Mouse (Mus musculus) midbrain, embryonic 11.5 days (tissue): ENCODE results near the gene Plcg2. TPM values are rescaled to one million over a fixed set of nuclear protein-coding genes. Genes with fewer than 3 reads are reported as not detected.

Experiments used
- ATAC-seq: fragments of 200-750 bp; cut with Nextera tagmentation; 2 replicates; pipeline ENCODE4 v1.8.0; 2017; ENCODE audit warnings: moderate TSS enrichment, moderate library complexity; ENCODE audit not compliant: low FRiP score
- DNase-seq: peaks from one replicate; pipeline ENCODE4 v3.0.0; 2015; ENCODE audit warnings: low spot score; ENCODE audit errors: missing footprints
- H3K27ac ChIP-seq: fragments of 300-500 bp; sonication (generic); 2 replicates; pipeline ENCODE4 v1.5.1; 2014; ENCODE audit warnings: low read depth, low read length
- H3K27me3 ChIP-seq: fragments of 300-500 bp; sonication (generic); 2 replicates; pipeline ENCODE4 v1.6.1; 2014; ENCODE audit warnings: mild to moderate bottlenecking, low read length, moderate library complexity, mixed read lengths; ENCODE audit not compliant: control insufficient read depth, insufficient read depth
- H3K36me3 ChIP-seq: fragments of 300-500 bp; sonication (generic); 2 replicates; pipeline ENCODE4 v1.6.1; 2014; ENCODE audit warnings: mild to moderate bottlenecking, low read length, moderate library complexity, mixed read lengths; ENCODE audit not compliant: control insufficient read depth, insufficient read depth
- H3K4me1 ChIP-seq: fragments of 300-500 bp; sonication (generic); 2 replicates; pipeline ENCODE4 v1.6.1; 2014; ENCODE audit warnings: low read length; ENCODE audit not compliant: control insufficient read depth, insufficient read depth
- H3K4me2 ChIP-seq: fragments of 300-500 bp; sonication (generic); 2 replicates; pipeline ENCODE4 v1.6.1; 2014; ENCODE audit warnings: mild to moderate bottlenecking, moderate library complexity
- H3K4me3 ChIP-seq: fragments of 300-500 bp; sonication (generic); 2 replicates; pipeline ENCODE4 v1.5.1; 2014; ENCODE audit warnings: low read depth, low read length
- H3K9ac ChIP-seq: fragments of 300-500 bp; sonication (generic); 2 replicates; pipeline ENCODE4 v1.6.1; 2014; ENCODE audit warnings: low read length
- H3K9me3 ChIP-seq: fragments of 300-500 bp; sonication (generic); 2 replicates; pipeline ENCODE4 v1.6.1; 2016; ENCODE audit warnings: low read length; ENCODE audit not compliant: control insufficient read depth
- WGBS: fragments of 180-500 bp; shearing (Covaris S2); extraction: QIAGEN DNeasy Blood & Tissue Kit; methylation state at CpG from one replicate; pipeline ENCODE4 v1.1.7; 2014; 5-methylcytosine and 5-hydroxymethylcytosine counted together
- polyA plus RNA-seq: library from polyadenylated mRNA; unstranded; fragments of >200 nt; fragmentation: Nextera tagmentation; extraction: Ambion mirVana; gene quantifications from 2 replicates; pipeline ENCODE4 v1.2.1, GENCODE M21; 2014

The Plcg2 gene
- polyA plus RNA-seq, 1 experiment from 2014 or later: 2.2 TPM

- Histone ChIP-seq H3K27me3 (no peaks in the 10 kb centered on the region), H3K36me3 (no peaks in the 10 kb centered on the region), H3K27ac (no peak overlapping the region), H3K4me1 (no peaks in the 10 kb centered on the region), H3K9ac (no peak overlapping the region), H3K4me3 (no peak overlapping the region), H3K4me2 (no peak overlapping the region), H3K9me3 (peaks cover 3% of the 10 kb centered on the region; the same call in 1 of the 2 replicates)
- ATAC-seq (no peak), DNase-seq (peak; percentile 89)
- WGBS: 70% methylated on average over 14 of the region's 14 CpGs
Observed at GRCm38 (mm10) chr8:117626040-117626838, 128.1 kb downstream of the Plcg2 start.

GRCm38 (mm10) chr8:117627096-117627495 is 129.0 kb downstream of the Plcg2 start:
- H3K36me3 ChIP-seq: no peaks in the 10 kb centered on the region

GRCm38 (mm10) chr8:117632532-117632931 is 134.4 kb downstream of the Plcg2 start:
- no peaks in the 10 kb centered on the region for H3K9me3 ChIP-seq
- H3K27me3 ChIP-seq: no peaks in the 10 kb centered on the region
- no peak overlapping the region for H3K4me2 ChIP-seq
- no peak overlapping the region for H3K9ac ChIP-seq
- WGBS: 83% methylated on average over 5 of the region's 5 CpGs
- no peak for DNase-seq
- no peak overlapping the region for H3K27ac ChIP-seq
- no peak for ATAC-seq
- H3K4me3 ChIP-seq: no peak overlapping the region
- H3K36me3 ChIP-seq: no peaks in the 10 kb centered on the region
- no peaks in the 10 kb centered on the region for H3K4me1 ChIP-seq

More at GRCm38 (mm10) chr8:117627096-117627495, 129.0 kb downstream of the Plcg2 start:
- peaks cover 3% of the 10 kb centered on the region; the same call in 1 of the 2 replicates for H3K9me3 ChIP-seq
- H3K4me2 ChIP-seq: no peak overlapping the region
- no peak for DNase-seq
- H3K27ac ChIP-seq: no peak overlapping the region
- no peak for ATAC-seq
- no peaks in the 10 kb centered on the region for H3K4me1 ChIP-seq
- H3K27me3 ChIP-seq: no peaks in the 10 kb centered on the region
- no peak overlapping the region for H3K9ac ChIP-seq
- WGBS: 72% methylated on average over 9 of the region's 9 CpGs
- no peak overlapping the region for H3K4me3 ChIP-seq

- no peaks in the 10 kb centered on the region for H3K9me3 ChIP-seq
- no peak overlapping the region for H3K9ac ChIP-seq
- 86% methylated on average over 7 of the region's 7 CpGs for WGBS
- H3K4me2 ChIP-seq: no peak overlapping the region
- no peaks in the 10 kb centered on the region for H3K27me3 ChIP-seq
- no peak overlapping the region for H3K4me3 ChIP-seq
- H3K27ac ChIP-seq: no peak overlapping the region
- H3K36me3 ChIP-seq: no peaks in the 10 kb centered on the region
- DNase-seq: no peak
- no peak for ATAC-seq
- no peaks in the 10 kb centered on the region for H3K4me1 ChIP-seq
Observed at GRCm38 (mm10) chr8:117634406-117634805, 136.3 kb downstream of the Plcg2 start.

- Histone ChIP-seq H3K4me3 (no peak overlapping the region), H3K9me3 (no peaks in the 10 kb centered on the region), H3K4me1 (no peaks in the 10 kb centered on the region), H3K27ac (no peak overlapping the region), H3K4me2 (no peak overlapping the region), H3K36me3 (no peaks in the 10 kb centered on the region), H3K27me3 (no peaks in the 10 kb centered on the region), H3K9ac (no peak overlapping the region)
- DNase-seq: no peak
- no peak for ATAC-seq
- WGBS: 55% methylated on average over 3 of the region's 3 CpGs
Observed at GRCm38 (mm10) chr8:117637462-117637861, 139.4 kb downstream of the Plcg2 start.

- no peak for ATAC-seq
- 94% methylated on average over 9 of the region's 9 CpGs for WGBS
- H3K9me3 ChIP-seq: no peaks in the 10 kb centered on the region
- DNase-seq: no peak
- no peaks in the 10 kb centered on the region for H3K4me1 ChIP-seq
- no peaks in the 10 kb centered on the region for H3K36me3 ChIP-seq
- no peak overlapping the region for H3K27ac ChIP-seq
- H3K4me3 ChIP-seq: no peak overlapping the region
- H3K4me2 ChIP-seq: no peak overlapping the region
- no peak overlapping the region for H3K9ac ChIP-seq
- no peaks in the 10 kb centered on the region for H3K27me3 ChIP-seq
Observed at GRCm38 (mm10) chr8:117639631-117640030, 141.5 kb downstream of the Plcg2 start.

- ATAC-seq (no peak), DNase-seq (no peak)
- Histone ChIP-seq H3K4me2 (no peak overlapping the region), H3K9me3 (no peaks in the 10 kb centered on the region; the same call in 1 of the 2 replicates), H3K27ac (no peak overlapping the region), H3K4me3 (no peak overlapping the region), H3K9ac (no peak overlapping the region), H3K4me1 (no peaks in the 10 kb centered on the region), H3K36me3 (no peaks in the 10 kb centered on the region), H3K27me3 (no peaks in the 10 kb centered on the region)
- 77% methylated on average over 5 of the region's 5 CpGs for WGBS
Observed at GRCm38 (mm10) chr8:117645486-117645885, 147.4 kb downstream of the Plcg2 start.

GRCm38 (mm10) chr8:117646020-117646419 is 147.9 kb downstream of the Plcg2 start:
- Histone ChIP-seq H3K4me1 (no peaks in the 10 kb centered on the region), H3K9me3 (no peaks in the 10 kb centered on the region; the same call in 1 of the 2 replicates), H3K27ac (no peak overlapping the region), H3K4me3 (no peak overlapping the region), H3K9ac (no peak overlapping the region), H3K27me3 (no peaks in the 10 kb centered on the region), H3K36me3 (no peaks in the 10 kb centered on the region), H3K4me2 (no peak overlapping the region)
- ATAC-seq (no peak), DNase-seq (peak; percentile 89)
- WGBS: 54% methylated on average over 2 of the region's 2 CpGs

GRCm38 (mm10) chr8:117646440-117646839 is 148.3 kb downstream of the Plcg2 start:
- H3K36me3 ChIP-seq: no peaks in the 10 kb centered on the region
- H3K9ac ChIP-seq: no peak overlapping the region
- H3K4me1 ChIP-seq: no peaks in the 10 kb centered on the region
- H3K4me3 ChIP-seq: no peak overlapping the region
- DNase-seq (no peak), ATAC-seq (no peak)
- no peak overlapping the region for H3K27ac ChIP-seq
- WGBS: 73% methylated on average over 5 of the region's 5 CpGs
- H3K27me3 ChIP-seq: no peaks in the 10 kb centered on the region
- H3K4me2 ChIP-seq: no peak overlapping the region
- H3K9me3 ChIP-seq: no peaks in the 10 kb centered on the region; the same call in 1 of the 2 replicates
